Mouse (Mus musculus): Measurements from ENCODE around the gene Cyren.

Cyren gene

GRCm38 (mm10) chr6:34877509-34878321 is at the start of gene Cyren:
Gene Cyren, minus strand, starts transcription at chr6:34878060.
- peak; percentile 88 for DNase-seq (ENCODE audit: low spot score)

GRCm38 (mm10) chr6:34927594-34927993 is 49.7 kb upstream of the Cyren start:
- no peak for DNase-seq (ENCODE audit: low spot score)

- peak; percentile 82 for DNase-seq (ENCODE audit: low spot score)
These were observed 49.3 kb upstream of the Cyren start for GRCm38 (mm10) chr6:34927156-34927555.

GRCm38 (mm10) chr6:34921941-34922340 is 44.1 kb upstream of the Cyren start:
- peak; percentile 70 for DNase-seq (ENCODE audit: low spot score)

- DNase-seq (ENCODE audit: low spot score) = no peak
These were observed 42.8 kb upstream of the Cyren start for GRCm38 (mm10) chr6:34920631-34921030.

GRCm38 (mm10) chr6:34919956-34920355 is 42.1 kb upstream of the Cyren start, which contains the start of gene Stra8:
Gene Stra8, plus strand, starts transcription at chr6:34920163.
- no peak for DNase-seq (ENCODE audit: low spot score)

GRCm38 (mm10) chr6:34919146-34919545 is 41.3 kb upstream of the Cyren start:
- no peak for DNase-seq (ENCODE audit: low spot score)

- DNase-seq (ENCODE audit: low spot score) = no peak
These were observed 36.6 kb upstream of the Cyren start for GRCm38 (mm10) chr6:34914462-34914861.

- no peak for DNase-seq (ENCODE audit: low spot score)
These were observed 35.6 kb upstream of the Cyren start for GRCm38 (mm10) chr6:34913341-34914040.

GRCm38 (mm10) chr6:34910371-34911219 is 32.7 kb upstream of the Cyren start, which contains the start of gene Wdr91:
Gene Wdr91, minus strand, starts transcription at chr6:34910876.
- DNase-seq (ENCODE audit: low spot score) = peak; percentile 94

GRCm38 (mm10) chr6:34909631-34910345 is 31.9 kb upstream of the Cyren start:
- no peak for DNase-seq (ENCODE audit: low spot score)

- DNase-seq (ENCODE audit: low spot score) = no peak
These were observed 29.9 kb upstream of the Cyren start for GRCm38 (mm10) chr6:34907696-34908260.

- no peak for DNase-seq (ENCODE audit: low spot score)
These were observed 29.3 kb upstream of the Cyren start for GRCm38 (mm10) chr6:34907121-34907614.

- no peak for DNase-seq (ENCODE audit: low spot score)
These were observed 28.8 kb upstream of the Cyren start for GRCm38 (mm10) chr6:34906661-34907060.

GRCm38 (mm10) chr6:34906125-34906524 is 28.3 kb upstream of the Cyren start:
- DNase-seq (ENCODE audit: low spot score) = no peak

GRCm38 (mm10) chr6:34904361-34904760 is 26.5 kb upstream of the Cyren start:
- DNase-seq (ENCODE audit: low spot score) = no peak

GRCm38 (mm10) chr6:34903851-34904250 is 26.0 kb upstream of the Cyren start:
- no peak for DNase-seq (ENCODE audit: low spot score)

GRCm38 (mm10) chr6:34903441-34903840 is 25.6 kb upstream of the Cyren start:
- DNase-seq (ENCODE audit: low spot score) = no peak

- no peak for DNase-seq (ENCODE audit: low spot score)
These were observed 24.7 kb upstream of the Cyren start for GRCm38 (mm10) chr6:34902578-34902977.

GRCm38 (mm10) chr6:34901911-34902444 is 24.1 kb upstream of the Cyren start:
- DNase-seq (ENCODE audit: low spot score) = peak; percentile 17

- no peak for DNase-seq (ENCODE audit: low spot score)
These were observed 23.1 kb upstream of the Cyren start for GRCm38 (mm10) chr6:34900990-34901389.

Data from embryo, embryonic 10 days (tissue).